Mouse (Mus musculus) forebrain, embryonic 13.5 days (tissue): ENCODE results near the gene Dock4. TPM values are rescaled to one million over a fixed set of nuclear protein-coding genes. Genes with fewer than 3 reads are reported as not detected.

ENCODE experiments used
- ATAC-seq: fragments of 200-750 bp; cut with Nextera tagmentation; 2 replicates; pipeline ENCODE4 v1.8.0; 2017
- H3K27ac ChIP-seq: fragments of 300-500 bp; sonication (generic); 2 replicates; pipeline ENCODE4 v1.5.1; 2015; ENCODE audit warnings: inconsistent platforms, mild to moderate bottlenecking, moderate library complexity
- H3K27me3 ChIP-seq: fragments of 300-500 bp; sonication (generic); 2 replicates; pipeline ENCODE4 v1.6.1; 2015; ENCODE audit warnings: mild to moderate bottlenecking, inconsistent platforms
- H3K36me3 ChIP-seq: fragments of 300-500 bp; sonication (generic); 2 replicates; pipeline ENCODE4 v1.6.1; 2015; ENCODE audit warnings: mild to moderate bottlenecking, inconsistent platforms; ENCODE audit not compliant: poor library complexity, severe bottlenecking
- H3K4me1 ChIP-seq: fragments of 300-500 bp; sonication (generic); 2 replicates; pipeline ENCODE4 v1.6.1; 2015; ENCODE audit warnings: inconsistent platforms
- H3K4me2 ChIP-seq: fragments of 300-500 bp; sonication (generic); 2 replicates; pipeline ENCODE4 v1.6.1; 2015; ENCODE audit warnings: inconsistent platforms, mild to moderate bottlenecking, moderate library complexity
- H3K4me3 ChIP-seq: fragments of 300-500 bp; sonication (generic); 2 replicates; pipeline ENCODE4 v1.5.1; 2015; ENCODE audit warnings: mild to moderate bottlenecking, inconsistent platforms
- H3K9ac ChIP-seq: fragments of 300-500 bp; sonication (generic); 2 replicates; pipeline ENCODE4 v1.6.1; 2015; ENCODE audit warnings: mild to moderate bottlenecking, inconsistent platforms
- H3K9me3 ChIP-seq: fragments of 300-500 bp; sonication (generic); replicated peaks from 2 replicates; pipeline ENCODE4 v1.6.1; 2016; ENCODE audit warnings: inconsistent platforms
- WGBS: fragments of 180-500 bp; shearing (Covaris S2); methylation state at CpG from one replicate; pipeline ENCODE4 v1.1.7; 2015; 5-methylcytosine and 5-hydroxymethylcytosine counted together
- polyA plus RNA-seq: library from polyadenylated mRNA; unstranded; fragments of >200 nt; fragmentation: Nextera tagmentation; extraction: Ambion mirVana; gene quantifications from 2 replicates; pipeline ENCODE4 v1.2.1, GENCODE M21; 2015

Dock4 gene
- polyA plus RNA-seq, 1 experiment from 2014 or later, result 24.5 TPM

- no peaks in the 10 kb centered on the region for H3K36me3 ChIP-seq
- no peaks in the 10 kb centered on the region for H3K9me3 ChIP-seq
- H3K27ac ChIP-seq, result no peak overlapping the region
- H3K27me3 ChIP-seq, result no peaks in the 10 kb centered on the region
- H3K4me1 ChIP-seq, result no peaks in the 10 kb centered on the region
- no peak for ATAC-seq
- H3K9ac ChIP-seq, result no peak overlapping the region
- WGBS, result 79% methylated on average over 7 of the region's 7 CpGs
- no peak overlapping the region for H3K4me3 ChIP-seq
- no peak overlapping the region for H3K4me2 ChIP-seq
These were observed 139.0 kb downstream of the Dock4 start for GRCm38 (mm10) chr12:40584526-40585289.

GRCm38 (mm10) chr12:40585456-40586141, 139.8 kb downstream of the Dock4 start:
- no peak overlapping the region for H3K9ac ChIP-seq
- H3K9me3 ChIP-seq, result no peaks in the 10 kb centered on the region
- H3K4me2 ChIP-seq, result no peak overlapping the region
- no peaks in the 10 kb centered on the region for H3K36me3 ChIP-seq
- no peak overlapping the region for H3K27ac ChIP-seq
- WGBS, result 87% methylated on average over 4 of the region's 4 CpGs
- H3K27me3 ChIP-seq, result no peaks in the 10 kb centered on the region
- no peak overlapping the region for H3K4me3 ChIP-seq
- ATAC-seq, result no peak
- H3K4me1 ChIP-seq, result no peaks in the 10 kb centered on the region

- H3K4me2 ChIP-seq, result no peak overlapping the region
- H3K4me3 ChIP-seq, result no peak overlapping the region
- no peak for ATAC-seq
- no peaks in the 10 kb centered on the region for H3K9me3 ChIP-seq
- H3K4me1 ChIP-seq, result no peaks in the 10 kb centered on the region
- H3K27me3 ChIP-seq, result no peaks in the 10 kb centered on the region
- no peak overlapping the region for H3K9ac ChIP-seq
- H3K36me3 ChIP-seq, result no peaks in the 10 kb centered on the region
- no peak overlapping the region for H3K27ac ChIP-seq
- 77% methylated on average over 4 of the region's 4 CpGs for WGBS
These were observed 148.4 kb downstream of the Dock4 start for GRCm38 (mm10) chr12:40594161-40594560.

- H3K36me3 ChIP-seq, result no peaks in the 10 kb centered on the region
- no peaks in the 10 kb centered on the region for H3K9me3 ChIP-seq
- 93% methylated on average over 6 of the region's 6 CpGs for WGBS
- H3K9ac ChIP-seq, result no peak overlapping the region
- H3K27ac ChIP-seq, result no peak overlapping the region
- no peaks in the 10 kb centered on the region for H3K4me1 ChIP-seq
- no peaks in the 10 kb centered on the region for H3K27me3 ChIP-seq
- no peak for ATAC-seq
- no peak overlapping the region for H3K4me3 ChIP-seq
- no peak overlapping the region for H3K4me2 ChIP-seq
These were observed 149.7 kb downstream of the Dock4 start for GRCm38 (mm10) chr12:40595440-40595839.

GRCm38 (mm10) chr12:40596020-40596419, 150.3 kb downstream of the Dock4 start:
- no peak overlapping the region for H3K9ac ChIP-seq
- H3K27me3 ChIP-seq, result no peaks in the 10 kb centered on the region
- no peak for ATAC-seq

GRCm38 (mm10) chr12:40596441-40596840, 150.7 kb downstream of the Dock4 start:
- H3K27ac ChIP-seq, result no peak overlapping the region
- H3K9ac ChIP-seq, result no peak overlapping the region
- H3K4me2 ChIP-seq, result no peak overlapping the region
- ATAC-seq, result no peak
- H3K4me1 ChIP-seq, result no peaks in the 10 kb centered on the region
- no peaks in the 10 kb centered on the region for H3K36me3 ChIP-seq
- H3K4me3 ChIP-seq, result no peak overlapping the region
- no peaks in the 10 kb centered on the region for H3K27me3 ChIP-seq
- no peaks in the 10 kb centered on the region for H3K9me3 ChIP-seq
- 95% methylated on average over 6 of the region's 6 CpGs for WGBS

More at GRCm38 (mm10) chr12:40596020-40596419, 150.3 kb downstream of the Dock4 start:
- WGBS, result 91% methylated on average over 7 of the region's 7 CpGs
- Histone ChIP-seq H3K4me1 (no peaks in the 10 kb centered on the region), H3K9me3 (no peaks in the 10 kb centered on the region), H3K4me2 (no peak overlapping the region), H3K36me3 (no peaks in the 10 kb centered on the region), H3K4me3 (no peak overlapping the region), H3K27ac (no peak overlapping the region)

- 41% methylated on average over 2 of the region's 2 CpGs for WGBS
- Histone ChIP-seq H3K36me3 (no peaks in the 10 kb centered on the region), H3K4me2 (no peak overlapping the region), H3K27ac (no peak overlapping the region), H3K9ac (no peak overlapping the region), H3K9me3 (no peaks in the 10 kb centered on the region), H3K4me3 (no peak overlapping the region), H3K27me3 (no peaks in the 10 kb centered on the region), H3K4me1 (no peaks in the 10 kb centered on the region)
- no peak for ATAC-seq
These were observed 154.2 kb downstream of the Dock4 start for GRCm38 (mm10) chr12:40599952-40600351.

GRCm38 (mm10) chr12:40605565-40605964, 159.8 kb downstream of the Dock4 start:
- no peak overlapping the region for H3K27ac ChIP-seq
- H3K9me3 ChIP-seq, result no peaks in the 10 kb centered on the region
- WGBS, result 89% methylated on average over 4 of the region's 4 CpGs
- no peak overlapping the region for H3K4me2 ChIP-seq
- H3K4me3 ChIP-seq, result no peak overlapping the region
- no peak for ATAC-seq
- no peaks in the 10 kb centered on the region for H3K27me3 ChIP-seq
- no peaks in the 10 kb centered on the region for H3K36me3 ChIP-seq
- H3K9ac ChIP-seq, result no peak overlapping the region
- no peaks in the 10 kb centered on the region for H3K4me1 ChIP-seq

GRCm38 (mm10) chr12:40622926-40623325, 177.2 kb downstream of the Dock4 start:
- Histone ChIP-seq H3K27ac (no peak overlapping the region), H3K9ac (no peak overlapping the region), H3K4me3 (no peak overlapping the region), H3K9me3 (no peaks in the 10 kb centered on the region), H3K4me2 (no peak overlapping the region), H3K36me3 (peaks cover 3% of the 10 kb centered on the region; the same call in 1 of the 2 replicates), H3K27me3 (no peaks in the 10 kb centered on the region), H3K4me1 (peaks cover 4% of the 10 kb centered on the region; the same call in 1 of the 2 replicates)
- peak; percentile 68; the same call in 1 of the 2 replicates for ATAC-seq

- H3K4me1 ChIP-seq, result peaks cover 4% of the 10 kb centered on the region; the same call in 1 of the 2 replicates
- no peaks in the 10 kb centered on the region for H3K27me3 ChIP-seq
- no peak overlapping the region for H3K27ac ChIP-seq
- 91% methylated on average over 1 of the region's 1 CpGs for WGBS
- H3K9me3 ChIP-seq, result no peaks in the 10 kb centered on the region
- no peak for ATAC-seq
- no peak overlapping the region for H3K4me3 ChIP-seq
- H3K4me2 ChIP-seq, result no peak overlapping the region
- no peak overlapping the region for H3K9ac ChIP-seq
- peaks cover 3% of the 10 kb centered on the region; the same call in 1 of the 2 replicates for H3K36me3 ChIP-seq
These were observed 180.8 kb downstream of the Dock4 start for GRCm38 (mm10) chr12:40626521-40626920.

- no peak overlapping the region for H3K27ac ChIP-seq
- no peak overlapping the region for H3K4me2 ChIP-seq
- H3K9ac ChIP-seq, result no peak overlapping the region
- no peaks in the 10 kb centered on the region for H3K4me1 ChIP-seq
- ATAC-seq, result no peak
- H3K4me3 ChIP-seq, result no peak overlapping the region
- no peaks in the 10 kb centered on the region for H3K27me3 ChIP-seq
- no peaks in the 10 kb centered on the region for H3K36me3 ChIP-seq
- WGBS, result 93% methylated on average over 2 of the region's 2 CpGs
- H3K9me3 ChIP-seq, result no peaks in the 10 kb centered on the region
These were observed 187.5 kb downstream of the Dock4 start for GRCm38 (mm10) chr12:40633242-40633641.

GRCm38 (mm10) chr12:40634169-40634568, 188.4 kb downstream of the Dock4 start:
- Histone ChIP-seq H3K9me3 (no peaks in the 10 kb centered on the region), H3K4me2 (no peak overlapping the region), H3K9ac (no peak overlapping the region), H3K36me3 (no peaks in the 10 kb centered on the region), H3K27me3 (no peaks in the 10 kb centered on the region), H3K4me3 (no peak overlapping the region), H3K4me1 (no peaks in the 10 kb centered on the region), H3K27ac (no peak overlapping the region)
- no peak for ATAC-seq
- WGBS, result 87% methylated on average over 7 of the region's 7 CpGs
